7 mouse cellular contexts compared by ENCODE assay signal in the genomic region with DNA sequence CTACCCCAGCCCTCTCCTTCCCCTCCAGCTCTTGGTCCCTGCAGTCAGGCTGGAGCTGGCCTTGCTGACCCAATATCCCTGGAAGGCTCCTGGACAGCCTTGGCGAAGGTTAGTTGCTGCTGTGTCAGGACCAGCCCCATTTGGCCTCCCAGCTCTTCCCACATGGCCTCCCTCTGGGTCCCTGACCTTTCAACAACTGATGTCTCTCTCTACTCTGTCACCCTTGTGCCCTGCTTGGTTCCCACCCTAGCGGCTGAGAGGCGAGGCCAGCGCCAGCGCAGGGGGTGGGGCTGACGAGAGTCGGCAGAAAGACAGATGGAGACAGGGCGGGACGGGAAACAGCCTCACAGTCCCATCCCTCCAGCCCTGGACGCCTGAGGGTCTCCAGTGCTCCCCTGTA. TPM values are rescaled to one million over a fixed set of nuclear protein-coding genes. Genes with fewer than 3 reads are reported as not detected.
A peak's percentile ranks its signal among the peaks of the same experiment; 100 is the strongest.
DNase-seq lines count a peak whose midpoint lies in the region; ATAC-seq lines count a peak whose summit lies in the region.

A gene (plus strand): TSS at position 346 of the 400 bp plus-strand sequence.

- 13% methylated on average over 10 of the region's 10 CpGs for WGBS in embryonic facial prominence, embryonic 11.5 days
- 7% methylated on average over 10 of the region's 10 CpGs for WGBS in limb, embryonic 10.5 days

- ATAC-seq in embryonic facial prominence, embryonic 11.5 days (replicated peaks; ENCODE audit: insufficient number of reproducible peaks, low FRiP score, low TSS enrichment, low read depth) = 0 out of 2 replicates have a peak, but pooled peaks have one; percentile 8
- ATAC-seq in megakaryocyte-erythroid progenitor cell, adult 5-6 weeks (replicated peaks; ENCODE audit: low FRiP score, low TSS enrichment, poor library complexity, severe bottlenecking) = peak; percentile 41; the same call in 1 of the 2 replicates

- peak; percentile 72 to 74 for DNase-seq in adrenal gland, adult 18-20 months (ENCODE audit: low spot score in 2 of 2)
- DNase-seq in embryonic facial prominence, embryonic 11.5 days (ENCODE audit: low spot score) = no peak
- DNase-seq in heart, postnatal 36 days = peak; percentile 62 to 71
- DNase-seq in limb, embryonic 10.5 days (ENCODE audit: low spot score) = no peak
- no peak for DNase-seq in cerebellum, postnatal 14 days
- DNase-seq in c-Kit-positive CD71-positive TER-119-positive erythroid progenitor cells, embryonic 14.5 days (ENCODE audit: low spot score) = no peak

- H3K27me3 ChIP-seq in embryonic facial prominence, embryonic 11.5 days (ENCODE audit: control insufficient read depth, insufficient read depth, low read length) = peaks cover 10% of the 10 kb centered on the region; the same call in 1 of the 2 replicates
- peaks cover 21% of the 10 kb centered on the region for H3K27me3 ChIP-seq in limb, embryonic 10.5 days (ENCODE audit: low read depth, poor library complexity, severe bottlenecking)

- no peaks in the 10 kb centered on the region for H3K9me3 ChIP-seq in embryonic facial prominence, embryonic 11.5 days (replicated peaks; ENCODE audit: control insufficient read depth, low read length)
- H3K9me3 ChIP-seq in limb, embryonic 10.5 days (replicated peaks) = no peaks in the 10 kb centered on the region

- H3K4me1 ChIP-seq in embryonic facial prominence, embryonic 11.5 days (ENCODE audit: control insufficient read depth, insufficient read depth, low read length) = no peaks in the 10 kb centered on the region; the same call in 1 of the 2 replicates
- peaks cover 52% of the 10 kb centered on the region for H3K4me1 ChIP-seq in limb, embryonic 10.5 days

- H3K4me3 ChIP-seq in embryonic facial prominence, embryonic 11.5 days (ENCODE audit: low read depth, low read length) = no peak within 1 kb of the TSS
- H3K4me3 ChIP-seq in limb, embryonic 10.5 days = 0 out of 2 replicates have a peak within 1 kb of the TSS, but pooled peaks have one; percentile 11

- H3K4me2 ChIP-seq in embryonic facial prominence, embryonic 11.5 days (ENCODE audit: low read depth, low read length) = no peak within 1 kb of the TSS

- intact Hi-C loops in heart, postnatal 36 days (cut with DNase I) = no loop called here

- H3K36me3 ChIP-seq in embryonic facial prominence, embryonic 11.5 days (replicated peaks; ENCODE audit: control insufficient read depth, insufficient read depth, low read depth, low read length) = peaks cover 24% of the 10 kb centered on the region
- H3K36me3 ChIP-seq in limb, embryonic 10.5 days = peaks cover 63% of the 10 kb centered on the region

- no peak within 1 kb of the TSS; the same call in 1 of the 2 replicates for H3K27ac ChIP-seq in embryonic facial prominence, embryonic 11.5 days (replicated peaks; ENCODE audit: low read depth, low read length)
- H3K27ac ChIP-seq in limb, embryonic 10.5 days = peak within 1 kb of the TSS; percentile 64

- peak within 1 kb of the TSS; percentile 9; the same call in 1 of the 2 replicates for H3K9ac ChIP-seq in embryonic facial prominence, embryonic 11.5 days (replicated peaks; ENCODE audit: low read length)

RNA-seq across cellular contexts. Expression of the gene that starts here (rescaled TPM):
- total RNA-seq in adrenal gland, adult 18-20 months (2021) = 10 to 100 TPM; 23.3 to 29.2 TPM
- polyA plus RNA-seq in embryonic facial prominence, embryonic 11.5 days (2014; fragmentation: Nextera tagmentation; extraction: Ambion mirVana) = 1.4 and 2.1 TPM in 2 replicates
- 1 to 10 TPM; 5.0 to 5.4 TPM for total RNA-seq in heart, postnatal 36 days (2021)
- polyA plus RNA-seq in limb, embryonic 10.5 days (2016; fragmentation: Nextera tagmentation; extraction: Ambion mirVana) = 3.2 and 3.6 TPM in 2 replicates
- total RNA-seq in megakaryocyte-erythroid progenitor cell, adult 5-6 weeks (2014; fragmentation: Nextera tagmentation) = 0.66 and 2.3 TPM in 2 replicates
- 0.52 TPM in 1 of 2 replicates, not detected in the other for total RNA-seq in megakaryocyte-erythroid progenitor cell, adult 5-6 weeks (2017)

Comparison
In these comparisons a context has a peak if more than half of its experiments do, and no peak if none do; other contexts are left out.
1. DNase-seq: peak in adrenal gland, adult 18-20 months (2 of 2) and heart, postnatal 36 days (2 of 2); none in embryonic facial prominence, embryonic 11.5 days (single experiment), limb, embryonic 10.5 days (single experiment), cerebellum, postnatal 14 days (0 of 2) and c-Kit-positive CD71-positive TER-119-positive erythroid progenitor cells, embryonic 14.5 days (single experiment).